Mouse (Mus musculus) ES-Bruce4 (cell line): ENCODE results near the gene Srp72.

ENCODE experiments used
- CTCF ChIP-seq: IDR thresholded peaks from one replicate; pipeline ENCODE4 v1.8.1; 2011; ENCODE audit warnings: low read depth, low read length
- EP300 ChIP-seq: IDR thresholded peaks from 2 replicates; pipeline ENCODE4 v1.6.1; 2011; ENCODE audit warnings: low read depth, low read length; ENCODE audit not compliant: insufficient read depth
- POLR2A ChIP-seq: IDR thresholded peaks from one replicate; pipeline ENCODE4 v1.8.1; 2011; ENCODE audit warnings: low read length; ENCODE audit not compliant: insufficient read depth

DNA sequence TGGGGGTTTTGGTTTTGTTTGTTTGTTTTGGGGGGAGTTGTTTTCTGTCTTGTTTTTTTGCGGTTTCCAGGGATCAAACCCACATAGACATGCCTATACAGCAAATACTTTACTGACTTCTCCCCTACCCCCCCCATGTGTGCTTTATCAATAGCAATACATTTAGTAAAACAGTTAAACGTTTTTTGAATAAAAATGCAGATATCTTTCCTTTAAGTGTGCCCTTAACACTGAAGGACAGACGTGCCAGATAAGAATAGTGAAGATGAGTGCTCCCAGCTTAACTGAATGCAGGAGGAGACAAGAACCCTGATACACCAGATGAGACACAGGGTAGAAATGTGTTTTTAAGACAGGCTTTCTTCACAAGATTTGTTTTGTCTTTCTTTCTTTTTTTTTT lies 36.6 kb downstream of the Srp72 start:
- TF ChIP-seq CTCF (no peak), EP300 (no peak), POLR2A (no peak)
